Mouse (Mus musculus): ENCODE results near the gene Ahnak. TPM values are rescaled to one million over a fixed set of nuclear protein-coding genes. Genes with fewer than 3 reads are reported as not detected.
"Not testable (repeated sequence)": the region's sequence is repeated elsewhere in the genome, so short reads cannot be mapped to it uniquely, and the experiment has no call there.

The Ahnak gene
- polyA plus RNA-seq, 1 experiment from 2014 or later = 38.4 TPM

GRCm38 (mm10) chr19:8997546-8997945 lies 8.5 kb downstream of the Ahnak start:
- WGBS = 31% methylated on average over 4 of the region's 4 CpGs
- Histone ChIP-seq H3K4me2 (peak overlapping the region; percentile 40), H3K4me3 (no peak overlapping the region), H3K27ac (peak overlapping the region; percentile 67), H3K4me1 (replicated peaks) (peaks cover 64% of the 10 kb centered on the region), H3K36me3 (peaks cover 34% of the 10 kb centered on the region), H3K27me3 (no peaks in the 10 kb centered on the region), H3K9ac (no peak overlapping the region), H3K9me3 (replicated peaks) (no peaks in the 10 kb centered on the region)
- peak; percentile 86 for ATAC-seq (replicated peaks; ENCODE audit: insufficient number of reproducible peaks, insufficient read depth, low FRiP score, low read depth)

DNA sequence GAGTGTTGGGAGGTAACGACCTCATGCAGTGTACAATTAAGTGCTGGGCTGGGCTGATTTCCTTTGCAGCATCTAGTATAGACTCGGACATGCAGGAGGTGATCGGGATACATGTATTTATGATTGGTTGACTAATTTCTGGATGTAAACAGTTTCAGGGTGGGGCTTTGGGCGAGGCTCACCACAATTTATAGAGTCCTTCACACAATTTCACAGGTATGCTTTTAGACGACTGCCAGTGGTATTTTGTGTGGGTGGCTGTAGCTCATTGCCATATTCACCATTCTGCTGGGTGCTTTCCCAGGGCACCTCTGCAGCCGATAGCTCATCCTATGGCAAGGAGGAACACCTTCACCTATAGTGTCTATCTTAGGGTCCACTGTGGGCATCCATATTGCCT lies 9.5 kb downstream of the Ahnak start:
- Histone ChIP-seq H3K4me1 (replicated peaks) (peaks cover 54% of the 10 kb centered on the region), H3K27ac (peak overlapping the region; percentile 67; the same call in 1 of the 2 replicates), H3K36me3 (peaks cover 44% of the 10 kb centered on the region), H3K27me3 (no peaks in the 10 kb centered on the region), H3K9me3 (replicated peaks) (no peaks in the 10 kb centered on the region), H3K4me2 (no peak overlapping the region), H3K4me3 (no peak overlapping the region), H3K9ac (no peak overlapping the region)
- ATAC-seq (replicated peaks; ENCODE audit: insufficient number of reproducible peaks, insufficient read depth, low FRiP score, low read depth) = no peak
- WGBS = 85% methylated on average over 6 of the region's 6 CpGs

DNA sequence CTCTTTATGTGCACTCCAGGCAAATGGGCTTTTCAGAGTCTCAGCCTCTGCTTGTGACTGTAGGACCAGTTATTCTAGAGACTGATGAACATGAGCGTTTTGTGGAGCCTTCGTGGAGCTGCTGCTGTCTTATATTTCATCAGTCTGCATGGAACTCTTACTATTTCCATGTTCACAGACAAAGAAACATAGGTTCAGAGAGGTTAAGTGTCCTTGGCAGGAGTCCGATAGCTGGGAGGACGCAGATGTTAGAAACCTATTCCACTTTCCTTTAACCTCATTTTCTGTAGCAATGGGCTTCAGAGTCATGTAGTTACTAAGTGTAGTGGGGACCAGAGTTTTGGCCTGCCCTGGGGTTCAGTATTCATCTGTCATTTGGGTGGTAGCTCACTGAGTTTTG lies 10.1 kb downstream of the Ahnak start:
- 73% methylated on average over 4 of the region's 4 CpGs for WGBS
- Histone ChIP-seq H3K27ac (no peak overlapping the region), H3K27me3 (no peaks in the 10 kb centered on the region), H3K4me3 (no peak overlapping the region), H3K36me3 (peaks cover 50% of the 10 kb centered on the region), H3K9ac (no peak overlapping the region), H3K9me3 (replicated peaks) (no peaks in the 10 kb centered on the region), H3K4me1 (replicated peaks) (peaks cover 48% of the 10 kb centered on the region), H3K4me2 (no peak overlapping the region)
- no peak for ATAC-seq (replicated peaks; ENCODE audit: insufficient number of reproducible peaks, insufficient read depth, low FRiP score, low read depth)

DNA sequence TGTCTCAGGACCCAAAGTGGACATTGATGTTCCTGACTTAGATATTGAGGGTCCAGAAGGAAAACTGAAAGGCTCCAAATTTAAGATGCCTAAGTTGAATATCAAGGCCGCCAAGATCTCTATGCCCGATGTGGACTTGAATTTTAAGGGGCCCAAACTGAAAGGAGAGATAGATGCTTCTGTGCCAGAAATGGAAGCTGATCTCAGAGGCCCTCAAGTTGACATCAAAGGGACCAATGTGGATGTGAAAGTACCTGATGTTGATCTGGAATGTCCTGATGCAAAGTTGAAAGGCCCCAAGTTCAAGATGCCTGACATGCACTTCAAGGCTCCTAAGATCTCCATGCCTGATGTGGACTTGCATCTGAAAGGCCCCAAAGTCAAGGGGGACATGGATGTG lies 17.8 kb downstream of the Ahnak start:
- ATAC-seq (replicated peaks; ENCODE audit: insufficient number of reproducible peaks, insufficient read depth, low FRiP score, low read depth); H3K27me3 ChIP-seq; H3K9ac ChIP-seq; H3K4me2 ChIP-seq; H3K27ac ChIP-seq; H3K4me3 ChIP-seq; H3K9me3 ChIP-seq (replicated peaks); H3K4me1 ChIP-seq (replicated peaks): not testable (repeated sequence)
- WGBS = 90% methylated on average over 2 of the region's 2 CpGs
- H3K36me3 ChIP-seq = peaks cover 70% of the 10 kb centered on the region

DNA sequence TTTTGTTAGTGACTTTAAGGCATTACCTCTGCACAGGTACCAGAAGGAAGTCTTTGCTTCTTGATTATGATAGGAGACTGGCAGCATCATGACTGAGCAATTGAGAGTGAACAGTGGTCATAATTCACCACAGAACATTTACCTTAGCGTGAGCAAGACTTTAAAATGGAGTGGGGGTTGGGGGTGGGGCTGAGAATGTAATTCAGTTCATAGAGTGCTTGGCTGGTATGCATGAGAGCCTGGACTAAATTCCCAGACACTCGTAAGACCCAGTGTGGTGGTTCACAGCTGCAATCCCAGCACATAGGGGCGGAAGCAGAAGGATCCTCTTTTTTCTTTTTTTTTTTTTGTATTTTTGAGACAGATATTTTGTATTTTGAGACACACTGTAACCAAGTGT lies 30.2 kb downstream of the Ahnak start:
- no peak overlapping the region for H3K4me2 ChIP-seq
- peaks cover 13% of the 10 kb centered on the region for H3K4me1 ChIP-seq (replicated peaks)
- H3K9me3 ChIP-seq (replicated peaks) = no peaks in the 10 kb centered on the region
- H3K27me3 ChIP-seq = no peaks in the 10 kb centered on the region
- WGBS = 83% methylated on average over 3 of the region's 3 CpGs
- no peak for ATAC-seq (replicated peaks; ENCODE audit: insufficient number of reproducible peaks, insufficient read depth, low FRiP score, low read depth)
- no peak overlapping the region for H3K27ac ChIP-seq
- H3K9ac ChIP-seq = no peak overlapping the region
- no peak overlapping the region for H3K4me3 ChIP-seq
- H3K36me3 ChIP-seq = peaks cover 52% of the 10 kb centered on the region

DNA sequence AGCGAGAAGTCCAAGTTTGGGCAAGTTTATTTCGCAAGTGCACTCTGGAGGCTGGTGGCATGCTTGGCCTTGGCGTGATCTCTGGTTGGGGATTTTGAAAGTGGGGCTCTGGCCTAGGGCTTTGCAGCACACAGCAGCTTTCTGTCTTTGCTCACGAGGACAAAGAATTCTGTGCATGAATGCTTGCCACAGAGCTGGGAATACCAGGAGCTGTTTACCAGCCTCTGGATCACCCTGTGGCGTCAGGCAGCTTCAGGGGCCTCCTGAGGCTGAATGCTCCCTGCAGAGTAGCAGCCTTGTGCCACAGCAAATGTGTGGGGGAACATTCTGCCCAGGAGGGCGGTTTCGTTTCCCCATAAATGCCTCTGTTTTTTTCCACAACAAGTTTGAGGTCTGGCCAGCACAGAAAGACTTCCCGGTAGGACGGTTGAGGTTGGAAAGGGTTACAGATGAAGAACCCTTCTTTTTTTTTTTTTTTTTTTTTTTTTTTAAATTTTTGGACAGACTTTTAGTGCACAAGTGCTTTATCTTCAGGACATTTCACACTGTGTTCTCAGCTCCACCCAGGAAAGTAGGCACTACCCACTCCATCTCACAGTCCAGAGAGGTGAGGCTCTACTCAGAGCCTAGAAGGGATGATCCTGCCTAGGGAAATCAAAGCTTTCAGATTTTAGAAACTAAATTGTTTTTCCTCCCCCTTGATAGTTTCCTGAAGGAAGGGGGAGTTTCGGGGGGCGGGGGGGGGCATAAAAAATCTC lies 34.1 kb downstream of the Ahnak start:
- H3K9me3 ChIP-seq (replicated peaks) = no peaks in the 10 kb centered on the region
- no peak overlapping the region for H3K4me3 ChIP-seq
- H3K9ac ChIP-seq = no peak overlapping the region
- peaks cover 17% of the 10 kb centered on the region for H3K36me3 ChIP-seq
- H3K27me3 ChIP-seq = no peaks in the 10 kb centered on the region
- ATAC-seq (replicated peaks; ENCODE audit: insufficient number of reproducible peaks, insufficient read depth, low FRiP score, low read depth) = peak; percentile 44; the same call in 1 of the 2 replicates
- H3K4me2 ChIP-seq = no peak overlapping the region
- 46% methylated on average over 11 of the region's 11 CpGs for WGBS
- peaks cover 30% of the 10 kb centered on the region for H3K4me1 ChIP-seq (replicated peaks)
- peak overlapping the region; percentile 79 for H3K27ac ChIP-seq

- Histone ChIP-seq H3K4me1 (replicated peaks) (peaks cover 49% of the 10 kb centered on the region), H3K27ac (no peak overlapping the region), H3K9ac (no peak overlapping the region), H3K4me2 (no peak overlapping the region), H3K36me3 (no peaks in the 10 kb centered on the region), H3K9me3 (replicated peaks) (no peaks in the 10 kb centered on the region), H3K27me3 (no peaks in the 10 kb centered on the region), H3K4me3 (no peak overlapping the region)
- no peak for ATAC-seq (replicated peaks; ENCODE audit: insufficient number of reproducible peaks, insufficient read depth, low FRiP score, low read depth)
- WGBS = 87% methylated on average over 5 of the region's 5 CpGs
Measured at GRCm38 (mm10) chr19:9025562-9026257, 36.6 kb downstream of the Ahnak start.

DNA sequence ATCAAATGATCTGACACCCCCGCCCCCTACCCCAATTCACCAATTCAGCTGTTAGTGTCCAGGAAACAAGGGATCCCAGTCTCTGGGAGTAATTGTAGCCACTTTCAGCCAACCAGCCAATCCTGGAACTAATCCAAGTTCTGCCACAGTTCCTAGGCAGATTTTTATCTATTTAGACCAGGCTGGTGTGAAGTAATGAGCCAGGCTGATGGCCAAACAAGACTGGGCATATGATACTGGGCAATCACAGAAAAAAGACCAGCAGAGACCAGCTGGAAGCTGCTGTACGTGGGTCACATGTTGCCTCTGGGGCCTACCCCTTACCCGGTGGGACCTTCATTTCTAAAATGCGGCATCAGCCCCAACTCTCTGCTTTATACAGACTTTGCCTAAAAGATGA lies 37.5 kb downstream of the Ahnak start:
- Histone ChIP-seq H3K27ac (no peak overlapping the region), H3K9me3 (replicated peaks) (no peaks in the 10 kb centered on the region), H3K4me1 (replicated peaks) (peaks cover 49% of the 10 kb centered on the region), H3K4me2 (no peak overlapping the region), H3K4me3 (no peak overlapping the region), H3K27me3 (no peaks in the 10 kb centered on the region), H3K9ac (no peak overlapping the region), H3K36me3 (no peaks in the 10 kb centered on the region)
- ATAC-seq (replicated peaks; ENCODE audit: insufficient number of reproducible peaks, insufficient read depth, low FRiP score, low read depth) = no peak
- 86% methylated on average over 4 of the region's 4 CpGs for WGBS

DNA sequence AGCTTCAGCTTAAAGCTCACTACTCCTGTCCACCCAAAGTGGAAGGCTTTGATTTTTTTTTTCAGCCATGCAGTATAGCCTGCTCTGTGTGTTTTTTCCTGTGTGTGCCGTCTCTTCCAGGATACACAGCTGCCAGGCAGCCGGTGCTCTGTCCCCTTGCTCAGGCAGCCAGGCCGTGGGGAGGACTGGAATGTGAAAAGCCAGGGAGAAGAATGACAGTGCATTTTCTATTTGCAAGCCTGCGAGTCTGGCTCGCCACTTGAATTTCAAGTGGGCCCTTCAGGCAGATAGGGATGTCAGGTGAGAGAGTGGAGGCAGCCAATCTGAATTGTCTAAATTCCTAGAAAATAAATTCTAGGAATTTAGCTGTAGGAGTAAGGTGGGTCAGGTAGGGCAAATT lies 38.7 kb downstream of the Ahnak start:
- Histone ChIP-seq H3K36me3 (no peaks in the 10 kb centered on the region), H3K4me2 (peak overlapping the region; percentile 45), H3K9ac (no peak overlapping the region), H3K4me1 (replicated peaks) (peaks cover 55% of the 10 kb centered on the region), H3K4me3 (no peak overlapping the region), H3K27ac (peak overlapping the region; percentile 79), H3K27me3 (no peaks in the 10 kb centered on the region), H3K9me3 (replicated peaks) (no peaks in the 10 kb centered on the region)
- 15% methylated on average over 5 of the region's 5 CpGs for WGBS
- ATAC-seq (replicated peaks; ENCODE audit: insufficient number of reproducible peaks, insufficient read depth, low FRiP score, low read depth) = peak; percentile 71; the same call in 1 of the 2 replicates

DNA sequence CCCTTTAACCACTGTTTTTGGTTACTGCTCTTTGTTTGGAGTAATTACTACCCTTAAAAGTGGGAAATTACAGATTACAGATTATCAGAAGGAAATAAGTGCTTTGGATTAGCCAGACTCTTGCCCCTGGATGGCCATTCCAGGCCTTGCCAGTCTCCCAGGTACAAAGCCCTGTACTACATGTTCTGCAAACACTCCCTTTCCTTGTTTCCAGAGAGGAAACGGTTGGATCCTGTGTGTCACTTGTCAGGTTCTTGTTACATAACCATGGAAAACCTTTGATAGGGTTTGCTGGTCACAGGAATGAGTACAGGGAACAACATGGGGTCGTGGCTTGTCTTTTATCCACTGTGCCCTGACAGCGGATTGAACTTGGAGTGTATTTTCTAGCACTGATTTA lies 39.3 kb downstream of the Ahnak start:
- H3K4me2 ChIP-seq = no peak overlapping the region
- H3K4me1 ChIP-seq (replicated peaks) = peaks cover 55% of the 10 kb centered on the region
- H3K27me3 ChIP-seq = no peaks in the 10 kb centered on the region
- H3K9me3 ChIP-seq (replicated peaks) = no peaks in the 10 kb centered on the region
- H3K9ac ChIP-seq = no peak overlapping the region
- no peaks in the 10 kb centered on the region for H3K36me3 ChIP-seq
- WGBS = 63% methylated on average over 3 of the region's 3 CpGs
- no peak overlapping the region for H3K4me3 ChIP-seq
- 0 out of 2 replicates have a peak overlapping the region, but pooled peaks have one; percentile 79 for H3K27ac ChIP-seq
- no peak for ATAC-seq (replicated peaks; ENCODE audit: insufficient number of reproducible peaks, insufficient read depth, low FRiP score, low read depth)

DNA sequence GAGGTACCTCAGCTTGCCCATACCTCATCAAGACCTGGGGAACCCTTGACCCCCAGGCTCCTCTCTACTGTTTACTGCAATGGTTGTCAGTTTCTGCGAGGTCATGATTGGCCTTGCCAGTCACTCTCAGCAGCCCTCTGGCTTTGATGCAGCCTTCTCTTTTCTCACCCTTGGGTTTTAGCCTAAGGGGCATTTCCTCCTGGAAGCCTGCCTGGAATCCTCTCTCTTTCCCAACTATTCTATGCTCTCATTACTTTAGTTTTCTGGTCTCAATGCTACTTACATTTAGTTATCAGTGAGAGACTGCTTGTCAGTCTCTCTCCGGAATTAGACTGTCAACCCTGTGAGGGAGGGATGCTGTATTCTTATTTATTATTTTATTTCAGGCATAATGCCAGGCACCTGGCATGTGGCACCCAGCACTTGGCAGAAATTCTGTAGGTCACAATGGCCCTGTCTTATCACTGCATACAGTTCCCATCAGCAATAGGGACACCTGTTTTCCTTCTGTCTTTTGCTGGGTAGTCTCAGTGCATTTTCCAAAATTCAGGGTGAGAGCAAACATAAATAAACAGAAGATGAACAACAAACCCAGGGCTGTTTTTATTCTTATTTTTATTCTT lies 40.7 kb downstream of the Ahnak start:
- H3K4me1 ChIP-seq (replicated peaks) = peaks cover 59% of the 10 kb centered on the region

More for the DNA sequence above, 40.7 kb downstream of the Ahnak start:
- Histone ChIP-seq H3K27me3 (no peaks in the 10 kb centered on the region), H3K9ac (no peak overlapping the region), H3K36me3 (no peaks in the 10 kb centered on the region), H3K4me3 (no peak overlapping the region), H3K4me2 (no peak overlapping the region), H3K27ac (peak overlapping the region; percentile 48), H3K9me3 (replicated peaks) (no peaks in the 10 kb centered on the region)
- WGBS = 45% methylated on average over 2 of the region's 2 CpGs
- ATAC-seq (replicated peaks; ENCODE audit: insufficient number of reproducible peaks, insufficient read depth, low FRiP score, low read depth) = no peak
